Mouse (Mus musculus): Measurements from ENCODE around the gene Foxp4. TPM values are rescaled to one million over a fixed set of nuclear protein-coding genes. Genes with fewer than 3 reads are reported as not detected.

The Foxp4 gene
- polyA plus RNA-seq (2015; fragmentation: Nextera tagmentation; extraction: Ambion mirVana), result 23.7 and 24.1 TPM in 2 replicates

- Histone ChIP-seq H3K27ac (peak within 1 kb of the TSS; percentile 99), H3K27me3 (no peaks in the 10 kb centered on the region), H3K4me2 (peak within 1 kb of the TSS; percentile 81), H3K4me3 (peak within 1 kb of the TSS; percentile 98), H3K4me1 (peaks cover 42% of the 10 kb centered on the region), H3K36me3 (no peaks in the 10 kb centered on the region), H3K9me3 (no peaks in the 10 kb centered on the region), H3K9ac (peak within 1 kb of the TSS; percentile 98)
- ATAC-seq (ENCODE audit: borderline replicate concordance, extremely low read depth, low FRiP score, low TSS enrichment), result peak; percentile 83
- WGBS, result under 1% methylated on average over 90 of the region's 91 CpGs
Observed at GRCm38 (mm10) chr17:47924383-47925339, at the start of gene Foxp4. Gene Foxp4 (minus strand): TSS chr17:47924645.

- H3K4me1 ChIP-seq, result peaks cover 50% of the 10 kb centered on the region
- no peaks in the 10 kb centered on the region for H3K36me3 ChIP-seq
- H3K27ac ChIP-seq, result peak overlapping the region; percentile 93
- ATAC-seq (ENCODE audit: borderline replicate concordance, extremely low read depth, low FRiP score, low TSS enrichment), result peak; percentile 80
- H3K9ac ChIP-seq, result peak overlapping the region; percentile 13
- H3K4me2 ChIP-seq, result peak overlapping the region; percentile 64
- no peaks in the 10 kb centered on the region for H3K27me3 ChIP-seq
- H3K4me3 ChIP-seq, result peak overlapping the region; percentile 35
- WGBS, result 1% methylated on average over 61 of the region's 61 CpGs
- no peaks in the 10 kb centered on the region for H3K9me3 ChIP-seq
Observed at GRCm38 (mm10) chr17:47973563-47974472, 49.4 kb upstream of the Foxp4 start.

GRCm38 (mm10) chr17:47965885-47966505 is 41.5 kb upstream of the Foxp4 start:
- no peak; the same call in 1 of the 2 replicates for ATAC-seq (ENCODE audit: borderline replicate concordance, extremely low read depth, low FRiP score, low TSS enrichment)
- Histone ChIP-seq H3K9ac (no peak overlapping the region), H3K27me3 (no peaks in the 10 kb centered on the region), H3K4me3 (no peak overlapping the region), H3K27ac (no peak overlapping the region), H3K36me3 (no peaks in the 10 kb centered on the region), H3K4me1 (no peaks in the 10 kb centered on the region), H3K9me3 (no peaks in the 10 kb centered on the region), H3K4me2 (no peak overlapping the region)
- WGBS, result 27% methylated on average over 8 of the region's 12 CpGs

- H3K4me3 ChIP-seq, result no peak overlapping the region
- peak overlapping the region; percentile 94 for H3K27ac ChIP-seq
- no peak overlapping the region for H3K9ac ChIP-seq
- ATAC-seq (ENCODE audit: borderline replicate concordance, extremely low read depth, low FRiP score, low TSS enrichment), result peak; percentile 50
- H3K9me3 ChIP-seq, result no peaks in the 10 kb centered on the region
- no peaks in the 10 kb centered on the region for H3K27me3 ChIP-seq
- no peaks in the 10 kb centered on the region for H3K36me3 ChIP-seq
- peak overlapping the region; percentile 19; the same call in 1 of the 2 replicates for H3K4me2 ChIP-seq
- 23% methylated on average over 10 of the region's 10 CpGs for WGBS
- H3K4me1 ChIP-seq, result peaks cover 30% of the 10 kb centered on the region
Observed at GRCm38 (mm10) chr17:47958046-47958790, 33.8 kb upstream of the Foxp4 start.

GRCm38 (mm10) chr17:47956486-47956885 is 32.0 kb upstream of the Foxp4 start:
- Histone ChIP-seq H3K27me3 (no peaks in the 10 kb centered on the region), H3K27ac (0 out of 2 replicates have a peak overlapping the region, but pooled peaks have one; percentile 91), H3K4me1 (peaks cover 39% of the 10 kb centered on the region), H3K36me3 (no peaks in the 10 kb centered on the region), H3K4me3 (no peak overlapping the region), H3K9me3 (no peaks in the 10 kb centered on the region), H3K4me2 (no peak overlapping the region), H3K9ac (no peak overlapping the region)
- WGBS, result 93% methylated on average over 8 of the region's 8 CpGs
- no peak for ATAC-seq (ENCODE audit: borderline replicate concordance, extremely low read depth, low FRiP score, low TSS enrichment)

- ATAC-seq (ENCODE audit: borderline replicate concordance, extremely low read depth, low FRiP score, low TSS enrichment), result peak; percentile 72
- Histone ChIP-seq H3K27me3 (no peaks in the 10 kb centered on the region), H3K36me3 (no peaks in the 10 kb centered on the region), H3K4me3 (no peak overlapping the region), H3K27ac (peak overlapping the region; percentile 91), H3K4me2 (peak overlapping the region; percentile 29), H3K9me3 (no peaks in the 10 kb centered on the region), H3K9ac (no peak overlapping the region; the same call in 1 of the 2 replicates), H3K4me1 (peaks cover 39% of the 10 kb centered on the region)
- 17% methylated on average over 12 of the region's 12 CpGs for WGBS
Observed at GRCm38 (mm10) chr17:47955054-47955741, 30.8 kb upstream of the Foxp4 start.

GRCm38 (mm10) chr17:47953231-47953630 is 28.8 kb upstream of the Foxp4 start:
- Histone ChIP-seq H3K4me2 (no peak overlapping the region), H3K9me3 (no peaks in the 10 kb centered on the region), H3K36me3 (no peaks in the 10 kb centered on the region), H3K27me3 (no peaks in the 10 kb centered on the region), H3K4me1 (peaks cover 32% of the 10 kb centered on the region), H3K9ac (no peak overlapping the region), H3K4me3 (no peak overlapping the region), H3K27ac (0 out of 2 replicates have a peak overlapping the region, but pooled peaks have one; percentile 37)
- 42% methylated on average over 5 of the region's 5 CpGs for WGBS
- no peak for ATAC-seq (ENCODE audit: borderline replicate concordance, extremely low read depth, low FRiP score, low TSS enrichment)

- H3K27me3 ChIP-seq, result no peaks in the 10 kb centered on the region
- H3K4me1 ChIP-seq, result peaks cover 33% of the 10 kb centered on the region
- H3K27ac ChIP-seq, result peak overlapping the region; percentile 37; the same call in 1 of the 2 replicates
- H3K9me3 ChIP-seq, result no peaks in the 10 kb centered on the region
- ATAC-seq (ENCODE audit: borderline replicate concordance, extremely low read depth, low FRiP score, low TSS enrichment), result no peak
- no peaks in the 10 kb centered on the region for H3K36me3 ChIP-seq
- no peak overlapping the region for H3K4me2 ChIP-seq
- no peak overlapping the region for H3K9ac ChIP-seq
- WGBS, result 14% methylated on average over 12 of the region's 12 CpGs
- H3K4me3 ChIP-seq, result no peak overlapping the region
Observed at GRCm38 (mm10) chr17:47952368-47953081, 28.1 kb upstream of the Foxp4 start.

GRCm38 (mm10) chr17:47951452-47951851 is 27.0 kb upstream of the Foxp4 start:
- no peak for ATAC-seq (ENCODE audit: borderline replicate concordance, extremely low read depth, low FRiP score, low TSS enrichment)
- Histone ChIP-seq H3K27ac (no peak overlapping the region), H3K9me3 (no peaks in the 10 kb centered on the region), H3K4me3 (no peak overlapping the region), H3K9ac (no peak overlapping the region), H3K4me1 (peaks cover 44% of the 10 kb centered on the region), H3K36me3 (no peaks in the 10 kb centered on the region), H3K4me2 (no peak overlapping the region), H3K27me3 (no peaks in the 10 kb centered on the region)
- 69% methylated on average over 13 of the region's 13 CpGs for WGBS

- Histone ChIP-seq H3K36me3 (no peaks in the 10 kb centered on the region), H3K27ac (no peak overlapping the region), H3K4me2 (no peak overlapping the region), H3K9ac (no peak overlapping the region), H3K4me3 (no peak overlapping the region), H3K4me1 (peaks cover 41% of the 10 kb centered on the region), H3K9me3 (no peaks in the 10 kb centered on the region), H3K27me3 (no peaks in the 10 kb centered on the region)
- WGBS, result 84% methylated on average over 5 of the region's 5 CpGs
- ATAC-seq (ENCODE audit: borderline replicate concordance, extremely low read depth, low FRiP score, low TSS enrichment), result no peak
Observed at GRCm38 (mm10) chr17:47950831-47951230, 26.4 kb upstream of the Foxp4 start.
